Mouse (Mus musculus) lung, postnatal 4 days (tissue): ENCODE measurements at regions not wholly inside any gene's neighbourhood (a gene's known extent, or its start where the extent isn't known, plus 50 kb on each side); places are given as distances from the start of the nearest gene placed in this dataset.

Source experiments
- DNase-seq, 2 experiments: peaks; one replicate each; pipeline ENCODE4 v3.0.0; 2021

- DNase-seq: no peak
These were observed 431.0 kb upstream of the Gm10131 start for GRCm38 (mm10) chr8:34542361-34543038.

- DNase-seq: no peak
These were observed 427.7 kb upstream of the Gm10131 start for GRCm38 (mm10) chr8:34539232-34539631.

GRCm38 (mm10) chr8:34535434-34535833 lies 423.9 kb upstream of the Gm10131 start:
- DNase-seq: no peak

GRCm38 (mm10) chr8:34533421-34533820 lies 421.9 kb upstream of the Gm10131 start:
- no peak for DNase-seq

GRCm38 (mm10) chr8:34530896-34531679 lies 419.6 kb upstream of the Gm10131 start:
- peak in 1 of 2 experiments; percentile 35 for DNase-seq

- no peak for DNase-seq
These were observed 418.5 kb upstream of the Gm10131 start for GRCm38 (mm10) chr8:34530046-34530445.

- DNase-seq: no peak
These were observed 417.9 kb upstream of the Gm10131 start for GRCm38 (mm10) chr8:34529452-34529851.

- no peak for DNase-seq
These were observed 416.7 kb upstream of the Gm10131 start for GRCm38 (mm10) chr8:34528213-34528612.

- DNase-seq: no peak
These were observed 413.7 kb upstream of the Gm10131 start for GRCm38 (mm10) chr8:34525231-34525630.

- no peak for DNase-seq
These were observed 412.3 kb upstream of the Gm10131 start for GRCm38 (mm10) chr8:34523849-34524248.

- no peak for DNase-seq
These were observed 409.8 kb upstream of the Gm10131 start for GRCm38 (mm10) chr8:34521316-34521715.

- no peak for DNase-seq
These were observed 409.1 kb upstream of the Gm10131 start for GRCm38 (mm10) chr8:34520664-34521063.

- no peak for DNase-seq
These were observed 402.0 kb upstream of the Gm10131 start for GRCm38 (mm10) chr8:34513459-34514090.

- no peak for DNase-seq
These were observed 394.5 kb upstream of the Gm10131 start for GRCm38 (mm10) chr8:34505829-34506555.

- DNase-seq: no peak
These were observed 393.6 kb upstream of the Gm10131 start for GRCm38 (mm10) chr8:34505102-34505501.

GRCm38 (mm10) chr8:34502606-34503162 lies 391.1 kb upstream of the Gm10131 start:
- no peak for DNase-seq

- DNase-seq: no peak
These were observed 387.7 kb upstream of the Gm10131 start for GRCm38 (mm10) chr8:34499196-34499595.

- DNase-seq: no peak
These were observed 385.2 kb upstream of the Gm10131 start for GRCm38 (mm10) chr8:34496751-34497150.

- DNase-seq: no peak
These were observed 384.4 kb upstream of the Gm10131 start for GRCm38 (mm10) chr8:34495974-34496373.

- DNase-seq: no peak
These were observed 377.3 kb upstream of the Gm10131 start for GRCm38 (mm10) chr8:34488746-34489400.

GRCm38 (mm10) chr8:34486433-34487096 lies 375.0 kb upstream of the Gm10131 start:
- no peak for DNase-seq

- DNase-seq: no peak
These were observed 374.4 kb upstream of the Gm10131 start for GRCm38 (mm10) chr8:34485905-34486304.
